Mouse (Mus musculus) heart, postnatal 36 days (tissue): ENCODE measurements at regions not wholly inside any gene's neighbourhood (a gene's known extent, or its start where the extent isn't known, plus 50 kb on each side); places are given as distances from the start of the nearest gene placed in this dataset.

Experiments used
- DNase-seq, 2 experiments: peaks; one replicate each; pipeline ENCODE4 v3.0.0; 2021 to 2022
- intact Hi-C: fragments of 180-260 bp; cut with DNase I; formaldehyde crosslinking; loops from one replicate; pipeline ENCODE4 v1.15.1; 2025

DNA sequence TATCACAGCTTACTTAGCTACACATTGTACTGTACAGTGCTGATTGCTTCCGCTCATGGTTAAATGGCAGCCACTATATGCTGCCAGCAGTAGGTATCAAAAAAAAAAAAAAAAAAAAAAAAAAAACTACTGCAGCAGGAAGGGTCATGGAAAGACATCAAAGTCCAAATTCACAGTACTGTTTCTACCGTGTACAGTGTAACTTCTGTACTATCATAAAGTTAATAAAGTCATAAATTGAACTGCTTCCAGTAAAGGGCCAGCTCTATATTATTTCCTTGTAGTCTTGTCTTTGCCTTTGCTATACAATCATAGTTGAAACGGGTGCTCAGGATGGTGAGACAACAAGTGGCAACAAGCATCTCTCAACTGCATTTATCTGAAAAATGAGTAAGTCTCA is 552.6 kb upstream of the Mpdz start:
- intact Hi-C loops = loop anchor here (5.0 kb wide), 1 partner anchor 137 kb away; no protein-coding TSS in a partner anchor
- no peak for DNase-seq

DNA sequence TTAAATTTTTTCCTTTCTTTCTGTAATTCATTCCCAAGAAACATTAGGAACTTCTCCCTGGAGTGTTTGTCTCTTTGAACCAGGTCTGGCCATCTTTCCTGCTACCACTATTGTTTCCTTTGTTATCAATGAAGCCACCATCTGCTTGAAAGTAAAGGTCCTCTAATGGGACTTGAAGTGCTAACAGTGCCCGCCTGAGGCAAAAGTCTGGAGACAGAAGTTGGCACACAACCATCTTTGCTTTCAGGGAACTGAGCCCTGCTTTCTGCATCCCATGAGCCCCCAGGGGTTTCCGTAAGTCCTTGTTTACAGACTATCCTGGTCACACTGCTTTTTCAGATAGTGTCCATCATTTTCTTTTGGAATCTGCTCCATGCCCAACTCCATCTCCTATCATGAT is 546.2 kb upstream of the Mpdz start:
- no peak for DNase-seq
- intact Hi-C loops = no loop called here

DNA sequence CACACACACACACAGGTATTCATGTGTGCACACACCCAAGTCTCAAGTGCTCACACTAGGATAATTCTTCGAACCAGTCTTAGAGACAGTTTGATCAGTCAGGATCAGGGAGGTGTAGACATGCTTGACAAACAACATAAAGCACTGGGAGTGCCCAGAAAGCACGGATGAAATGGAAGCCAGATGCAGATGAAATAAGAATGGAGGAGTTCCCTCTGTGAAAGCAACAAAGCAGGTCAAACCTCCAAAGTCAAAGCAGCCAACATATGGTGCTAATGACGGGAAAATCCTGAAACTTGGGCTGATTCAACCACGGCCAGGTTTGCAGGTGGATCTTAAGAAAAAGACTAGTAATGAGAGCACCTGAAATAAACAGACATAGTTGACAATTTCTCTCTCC is 544.0 kb upstream of the Mpdz start:
- DNase-seq = no peak
- intact Hi-C loops = no loop called here

DNA sequence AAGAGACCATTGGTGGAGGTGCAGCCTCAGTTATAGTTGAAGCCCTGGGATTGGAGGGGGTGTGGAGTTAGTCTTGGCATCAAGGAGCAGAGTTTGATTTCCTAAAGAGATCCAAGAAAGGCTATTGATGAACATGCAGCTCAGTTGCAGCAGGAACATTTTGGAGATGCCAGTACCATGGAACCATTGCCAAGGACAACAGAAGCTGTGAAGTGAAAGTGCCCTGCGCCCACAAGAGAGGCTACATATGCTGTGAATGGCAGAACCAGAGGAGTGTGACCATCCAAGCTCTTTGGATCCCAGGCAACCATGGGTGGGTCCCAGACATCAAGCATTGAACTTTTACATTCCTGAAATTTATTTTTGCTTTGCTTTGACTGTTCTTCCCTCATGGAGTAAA is 539.2 kb upstream of the Mpdz start:
- intact Hi-C loops = no loop called here
- DNase-seq = no peak

DNA sequence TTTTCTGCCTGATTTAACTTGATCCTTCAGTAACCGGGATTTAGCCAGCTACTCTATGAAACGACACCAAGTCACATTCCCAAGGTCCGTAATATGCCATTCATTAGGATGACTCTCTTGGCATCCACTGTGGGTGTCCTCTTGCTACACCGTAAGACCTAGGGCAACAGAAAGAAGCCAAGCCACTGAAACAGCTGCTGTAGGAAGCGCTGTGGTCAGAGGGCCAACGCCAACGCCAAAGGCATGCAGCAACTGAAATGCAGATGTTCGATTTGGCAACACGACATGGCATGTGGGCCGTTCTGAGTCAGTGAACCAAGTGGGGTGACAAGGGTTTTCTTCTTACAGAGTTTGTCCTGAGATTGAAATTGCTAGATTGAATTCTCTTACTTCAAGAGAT is 527.9 kb upstream of the Mpdz start:
- DNase-seq = peak; percentile 6 to 25
- intact Hi-C loops = no loop called here

DNA sequence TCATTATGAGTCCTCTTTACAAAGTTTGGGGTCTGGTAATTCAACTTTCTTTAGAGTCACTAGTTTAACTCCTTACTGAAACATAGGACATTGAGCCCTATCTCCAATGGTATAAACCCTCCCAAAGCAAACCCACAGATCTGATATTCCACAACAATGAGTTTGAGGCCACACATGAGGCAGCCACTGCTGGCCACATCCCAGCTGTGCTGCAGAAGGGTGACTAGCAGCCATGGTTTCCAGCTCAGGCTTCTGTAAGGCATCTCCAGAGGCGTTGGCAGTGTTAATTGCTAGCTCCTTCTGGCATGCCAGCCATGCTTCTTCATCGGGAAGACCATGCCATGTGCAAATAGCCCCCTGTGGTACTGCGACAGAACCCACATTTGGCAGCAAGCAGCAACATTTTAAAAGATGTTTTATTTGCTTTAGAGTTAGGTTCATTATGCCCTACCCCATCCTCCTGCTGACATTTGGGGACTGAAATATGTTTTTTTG is 527.1 kb upstream of the Mpdz start:
- intact Hi-C loops = no loop called here
- DNase-seq = no peak

DNA sequence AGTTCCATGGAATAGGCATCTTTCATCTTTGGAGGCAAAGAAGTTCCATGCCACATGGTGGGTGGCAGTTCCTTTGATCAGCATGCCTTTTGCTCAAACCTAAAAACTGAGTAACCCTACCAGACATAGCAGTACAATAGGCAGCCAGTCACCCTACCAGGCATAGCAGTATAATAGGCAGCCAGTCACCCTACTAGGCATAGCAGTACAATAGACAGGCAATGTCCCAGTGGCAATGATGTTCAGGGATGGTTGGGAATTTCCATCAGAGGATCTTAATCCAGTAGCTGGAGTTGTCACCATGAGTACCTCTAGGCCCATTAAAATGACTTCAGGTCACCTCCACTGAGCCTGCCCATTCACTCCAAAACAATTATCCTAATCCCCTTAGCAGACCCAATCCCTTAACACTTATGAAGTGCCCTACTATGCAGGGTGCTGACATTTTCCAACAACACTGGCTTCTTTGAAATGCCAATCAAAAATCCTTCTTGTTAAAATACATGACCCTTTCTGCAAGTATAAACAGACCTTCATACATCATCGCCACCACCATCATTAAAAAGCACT is 523.5 kb upstream of the Mpdz start:
- intact Hi-C loops = no loop called here
- DNase-seq = no peak

DNA sequence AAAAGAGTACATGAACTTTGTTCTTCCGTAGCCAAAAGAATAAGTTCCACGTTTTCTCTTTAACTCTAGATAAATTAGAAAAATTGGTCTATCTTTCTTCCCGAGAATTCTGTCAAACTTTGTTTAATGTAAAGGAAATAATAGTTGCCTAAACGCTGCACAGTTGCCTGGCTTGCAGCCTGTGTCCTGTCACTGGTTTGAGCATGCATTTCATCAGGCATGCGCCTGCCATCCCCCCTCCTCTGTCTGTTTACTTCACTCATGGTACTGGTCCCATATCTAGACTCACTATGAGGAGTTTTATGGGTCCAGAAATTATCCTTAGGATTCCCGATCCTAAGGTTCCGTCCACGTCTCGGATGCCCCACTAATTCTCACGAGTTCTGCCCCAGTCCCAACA is 520.5 kb upstream of the Mpdz start:
- intact Hi-C loops = no loop called here
- no peak for DNase-seq

DNA sequence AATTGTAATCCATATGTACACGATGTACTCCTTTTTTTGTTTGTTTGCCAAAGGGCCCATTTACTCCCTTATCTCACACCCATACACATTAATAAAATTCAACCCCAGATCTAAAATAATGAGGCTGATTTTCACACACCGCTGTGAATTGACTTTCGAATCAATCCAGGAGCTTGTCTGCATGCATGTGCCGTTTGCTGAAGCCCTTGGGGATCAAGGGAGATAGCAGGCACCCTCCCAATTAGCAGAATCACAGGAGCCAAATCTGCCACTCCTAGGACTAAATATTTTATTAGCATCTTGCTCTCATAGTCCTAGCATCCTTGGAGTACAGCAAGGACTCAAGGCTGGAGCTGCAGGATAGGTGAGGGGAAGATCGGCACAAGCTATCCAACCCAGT is 520.0 kb upstream of the Mpdz start:
- intact Hi-C loops = no loop called here
- DNase-seq = no peak

DNA sequence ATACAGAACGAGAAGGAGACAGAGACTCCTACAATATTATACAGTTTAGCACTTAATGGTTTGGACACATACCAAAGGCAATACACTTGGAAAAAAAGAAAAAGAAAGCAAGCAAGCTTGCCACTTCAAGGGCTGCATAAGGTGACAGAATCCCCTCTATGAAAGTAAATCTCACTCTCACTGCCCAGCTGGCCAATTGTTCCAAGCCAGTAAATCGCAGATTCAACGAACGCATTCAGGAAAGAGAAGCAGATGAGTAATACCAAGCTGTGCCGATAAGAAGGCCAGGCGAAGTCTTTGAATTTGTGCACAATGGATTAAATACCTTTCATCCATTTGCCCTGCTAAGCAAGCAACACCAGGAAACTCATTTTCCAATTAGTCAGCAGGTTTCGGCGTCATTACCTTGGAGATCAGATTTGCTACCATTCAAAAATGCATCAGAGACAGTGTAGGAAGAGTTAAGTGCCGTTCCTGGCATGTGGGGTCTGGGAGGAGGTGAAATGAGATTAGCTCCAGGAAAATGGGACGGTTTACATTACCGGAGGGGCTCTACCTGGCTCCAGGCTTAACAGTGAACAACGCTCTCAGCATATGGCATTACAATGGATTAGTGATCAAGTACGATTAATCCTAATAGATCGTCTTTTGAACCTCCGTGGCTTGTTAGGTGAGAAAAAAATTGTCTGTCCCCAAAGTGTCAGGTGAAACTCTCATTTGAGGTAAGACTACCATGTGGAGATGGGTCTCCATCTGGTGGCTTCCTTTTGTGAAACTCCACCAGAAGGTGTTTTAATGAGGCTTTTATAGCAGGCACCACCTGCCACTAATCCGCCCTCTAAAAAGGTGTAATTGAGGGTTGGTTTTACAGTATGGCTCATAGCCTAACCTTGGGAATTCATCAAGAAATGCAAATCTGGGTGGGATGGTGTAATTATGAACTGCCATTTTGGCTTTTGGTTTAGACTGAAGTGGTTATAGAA is 518.2 kb upstream of the Mpdz start:
- no peak for DNase-seq
- intact Hi-C loops = no loop called here

DNA sequence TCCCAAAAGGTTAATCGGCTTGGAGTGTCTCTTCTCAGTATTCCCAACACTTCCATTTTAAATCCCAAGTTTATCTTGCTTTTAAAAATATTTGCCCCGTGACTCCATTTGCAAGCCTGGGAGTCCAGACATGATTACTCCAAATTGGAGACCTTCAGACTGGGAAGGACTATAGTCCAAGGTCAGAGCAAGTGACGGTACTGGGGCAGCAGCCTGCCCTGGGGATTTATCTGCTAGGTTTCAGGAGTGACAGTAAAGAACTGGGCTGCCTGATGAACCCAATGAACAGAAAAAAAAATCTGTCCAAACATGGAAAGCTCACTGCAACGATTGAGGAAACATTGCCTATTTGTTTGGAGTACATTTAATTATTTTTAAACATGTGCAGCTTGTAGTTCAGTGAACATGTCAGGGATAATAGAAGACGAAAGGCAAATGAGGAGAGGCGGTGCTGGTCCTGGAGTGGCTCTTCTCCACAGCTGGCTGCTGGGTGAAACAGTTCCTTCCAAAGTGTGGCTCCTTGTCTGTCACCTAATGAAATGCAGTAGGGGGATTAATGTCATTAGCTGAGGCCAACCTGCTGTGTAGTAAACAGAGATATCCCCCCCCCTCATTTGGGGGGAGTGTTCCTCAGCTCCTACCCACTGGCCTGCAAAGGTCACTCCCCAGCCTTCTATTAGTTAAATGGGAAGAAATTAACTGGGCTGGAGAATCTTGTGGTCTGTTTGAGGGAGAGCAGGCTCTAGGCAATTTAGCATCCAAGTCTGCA is 514.5 kb upstream of the Mpdz start:
- intact Hi-C loops = no loop called here
- DNase-seq = no peak

DNA sequence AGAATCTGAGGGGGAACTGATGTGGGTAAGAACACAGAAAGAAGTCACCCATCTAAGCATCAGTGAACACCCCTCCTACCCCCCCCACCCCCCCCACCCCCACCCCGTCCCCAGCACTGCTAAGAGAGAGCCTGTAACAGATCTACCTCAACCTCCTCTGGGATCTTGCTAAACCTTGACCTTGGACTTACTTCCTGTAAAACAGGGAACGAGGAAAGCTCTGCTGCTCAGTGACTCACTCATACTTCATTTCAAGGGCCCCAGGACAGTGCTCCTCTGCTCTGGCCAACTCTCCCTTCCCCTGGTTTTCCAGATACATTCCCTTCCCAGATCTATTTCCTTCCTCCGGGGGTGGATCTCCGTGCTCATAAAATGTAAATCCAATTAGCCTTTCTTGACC is 510.4 kb upstream of the Mpdz start:
- DNase-seq = no peak

DNA sequence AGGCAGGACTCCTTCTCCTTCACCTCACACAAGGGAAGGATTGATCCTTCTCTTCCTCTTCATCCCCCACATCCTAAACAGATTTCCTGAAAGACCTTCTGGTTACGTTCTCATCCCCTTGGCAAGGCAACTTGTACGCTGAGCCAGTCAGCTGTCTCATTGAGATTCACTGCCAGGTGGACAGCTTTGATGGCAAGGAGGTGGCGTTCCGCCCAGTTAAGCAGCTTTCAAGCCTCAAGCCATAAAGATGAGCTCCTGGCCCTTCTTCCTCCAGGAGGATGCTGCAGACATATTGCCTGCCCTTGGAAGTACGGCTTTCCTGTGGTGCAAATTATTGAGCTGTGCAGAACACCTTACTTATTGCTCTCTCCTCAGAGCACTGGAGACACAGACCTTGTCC is 494.8 kb upstream of the Mpdz start:
- no peak for DNase-seq
- intact Hi-C loops = no loop called here

More for the DNA sequence above, 510.4 kb upstream of the Mpdz start:
- intact Hi-C loops = no loop called here

DNA sequence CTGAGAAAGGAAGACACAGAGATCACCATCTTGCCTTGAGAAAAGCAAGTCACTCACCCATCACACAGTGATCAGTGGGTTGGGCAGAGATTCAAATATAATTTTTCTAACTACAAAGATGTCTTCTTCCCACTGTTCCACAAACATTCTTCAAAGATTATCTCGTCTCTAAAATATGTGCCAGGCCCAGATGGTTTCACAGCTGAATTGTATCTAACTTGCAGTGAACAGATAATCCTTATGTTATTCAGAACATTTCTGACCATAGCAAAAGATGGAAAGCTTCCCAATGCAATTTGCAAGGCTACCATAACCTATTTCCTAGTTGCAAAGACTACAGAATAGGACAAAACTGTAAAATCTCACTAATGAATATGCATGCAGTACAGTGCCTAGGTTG is 488.3 kb upstream of the Mpdz start:
- no peak for DNase-seq
- intact Hi-C loops = no loop called here

DNA sequence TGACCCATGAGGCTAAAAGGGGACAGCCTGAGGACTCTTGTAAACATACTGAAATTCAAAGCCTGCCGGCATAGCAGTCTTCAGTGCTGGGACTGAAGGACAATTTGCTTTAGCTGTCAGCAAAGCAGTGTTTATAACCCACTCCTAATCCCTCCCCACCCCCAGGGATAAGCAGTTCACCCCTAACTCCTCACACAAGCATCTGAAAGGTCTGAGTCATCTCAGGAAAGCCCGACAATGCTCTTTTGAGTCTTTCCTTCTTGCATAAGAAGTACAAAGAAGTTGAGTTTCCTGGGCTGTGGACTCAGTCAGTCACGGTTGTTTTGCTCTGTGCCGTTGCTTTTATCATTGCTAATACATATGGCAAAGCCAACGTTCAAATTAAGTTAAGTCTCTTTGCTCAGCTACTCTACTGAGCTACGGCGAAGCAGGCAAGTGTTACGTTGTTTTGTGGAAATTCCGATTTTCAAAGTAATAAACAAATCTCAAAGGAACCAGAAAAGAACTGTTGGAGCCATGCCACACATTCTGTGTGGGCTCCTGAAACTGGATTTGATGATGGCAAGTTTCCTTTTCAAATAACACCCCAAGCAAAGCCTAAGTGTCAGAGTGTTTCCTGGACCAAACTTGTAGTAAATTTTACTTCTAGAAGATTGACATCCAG is 486.1 kb upstream of the Mpdz start:
- intact Hi-C loops = no loop called here
- no peak for DNase-seq

DNA sequence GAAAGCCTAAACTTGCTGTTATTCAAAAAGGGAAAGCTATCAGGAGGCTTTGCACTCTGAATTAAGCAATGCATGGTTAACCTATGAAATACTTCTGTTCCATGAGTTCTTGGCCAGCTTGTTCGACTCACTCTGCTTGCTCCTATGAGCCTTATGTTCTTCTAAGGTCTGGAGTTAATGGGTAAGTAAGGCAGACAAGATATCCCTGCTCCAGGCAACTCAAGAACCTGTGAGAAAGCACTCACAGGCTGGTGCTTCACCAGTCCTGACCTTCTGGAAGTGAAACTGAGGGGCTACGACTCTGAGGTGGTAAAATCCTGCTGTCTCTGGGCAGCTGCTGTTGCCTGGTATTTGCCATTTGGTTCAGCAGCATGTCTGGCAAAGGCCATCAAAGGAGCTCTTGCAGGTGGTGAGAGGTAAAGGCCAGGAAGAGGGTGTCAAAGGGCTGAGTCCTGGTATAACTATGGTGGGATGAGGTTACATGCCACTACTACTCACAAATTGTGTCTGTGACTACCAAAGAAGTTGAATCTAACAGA is 484.6 kb upstream of the Mpdz start:
- intact Hi-C loops = no loop called here
- DNase-seq = no peak

DNA sequence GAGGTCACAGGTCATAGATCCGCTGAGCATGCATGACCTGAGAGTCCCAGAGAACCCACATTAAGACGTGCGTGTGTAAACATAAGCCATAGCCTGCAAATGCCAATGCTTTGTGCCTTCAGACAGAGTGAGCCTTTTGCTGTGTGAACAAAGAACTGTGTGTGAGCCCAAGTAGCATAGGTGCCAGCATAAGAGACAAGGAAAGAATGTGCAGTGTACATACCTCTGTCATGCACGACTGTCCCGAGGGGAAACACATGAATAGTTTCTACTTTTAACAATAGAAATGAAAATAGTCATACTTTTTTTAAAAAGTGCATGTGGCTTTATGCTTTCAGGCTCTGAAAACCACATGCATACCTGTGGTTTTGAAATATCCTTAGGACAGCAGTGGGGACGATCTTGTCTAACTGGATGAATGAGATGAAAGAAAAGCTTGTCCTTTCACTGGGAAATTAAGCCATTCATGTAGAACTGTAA is 484.1 kb upstream of the Mpdz start:
- intact Hi-C loops = no loop called here
- no peak for DNase-seq

DNA sequence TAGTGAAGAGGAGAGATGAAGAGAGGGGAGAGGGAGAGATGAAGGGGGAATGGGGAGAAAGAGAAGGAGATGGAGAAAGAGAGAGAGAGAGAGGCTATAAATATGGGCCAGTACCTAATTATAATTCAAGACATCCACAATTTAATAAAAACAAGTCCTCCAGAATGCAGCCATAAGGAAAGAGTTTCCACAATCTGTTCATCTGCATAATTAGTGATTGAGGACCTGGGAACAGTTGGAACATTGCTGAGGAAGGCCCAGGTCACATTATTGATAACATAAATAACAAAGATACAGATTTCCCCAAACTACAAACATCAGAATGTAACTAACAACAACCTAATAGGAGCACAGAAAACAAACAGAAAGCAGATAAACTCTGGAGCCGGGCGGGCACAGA is 483.0 kb upstream of the Mpdz start:
- no peak for DNase-seq
- intact Hi-C loops = no loop called here

DNA sequence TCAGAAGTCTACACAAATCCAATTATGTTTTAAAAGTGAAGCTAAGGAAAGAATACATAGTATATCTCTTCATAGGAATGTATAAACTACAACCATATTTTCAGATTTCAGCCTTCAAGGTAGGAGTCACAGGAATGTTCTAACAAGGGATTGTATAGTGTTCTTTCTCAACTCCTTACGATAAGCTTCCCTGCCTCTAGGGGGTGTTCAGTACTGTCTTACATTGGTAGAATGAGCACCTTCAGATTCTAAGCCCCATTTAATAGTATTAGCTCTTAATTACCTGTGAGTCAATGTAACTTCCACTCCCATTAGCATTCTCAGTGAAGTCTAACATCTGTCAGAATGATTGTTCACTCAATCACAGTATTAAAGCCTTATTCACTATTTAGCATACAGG is 481.5 kb upstream of the Mpdz start:
- DNase-seq = no peak
- intact Hi-C loops = no loop called here

DNA sequence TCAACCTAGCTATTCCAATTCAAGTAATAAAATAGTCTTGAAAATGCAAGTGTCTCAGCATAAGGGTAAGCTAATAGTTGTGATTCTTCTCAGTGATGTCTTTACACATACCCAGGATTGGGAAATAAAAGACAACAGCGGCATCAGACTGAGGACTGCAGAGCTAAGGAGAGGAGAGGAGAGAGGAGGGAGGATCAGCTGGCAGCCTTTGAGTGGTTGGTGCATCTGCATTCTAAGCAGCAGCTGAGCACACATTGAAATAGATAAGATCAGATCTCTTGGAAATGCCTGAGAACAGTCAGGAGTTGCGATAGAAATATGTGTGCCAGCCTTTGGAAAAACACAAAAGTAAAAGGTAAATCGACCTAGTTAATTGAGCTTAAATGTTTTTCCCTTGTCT is 480.3 kb upstream of the Mpdz start:
- DNase-seq = no peak
- intact Hi-C loops = no loop called here

DNA sequence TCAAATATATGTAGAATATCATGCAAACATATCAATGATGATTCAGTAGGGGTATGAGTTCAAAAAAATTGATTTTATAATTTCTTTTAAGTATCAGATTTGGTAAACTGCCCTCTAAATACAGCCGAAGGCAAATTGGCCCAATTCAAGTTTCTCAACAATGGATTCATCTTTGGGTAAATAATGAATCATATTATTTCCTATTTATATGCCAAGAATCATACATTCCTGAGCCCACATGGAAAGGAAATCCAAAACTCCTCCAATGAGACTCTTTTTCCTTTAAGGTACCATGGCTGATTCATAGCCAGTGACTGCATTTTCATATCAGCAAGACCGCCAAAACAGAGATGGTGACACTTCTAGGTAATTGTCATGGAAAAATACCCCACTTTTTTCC is 472.4 kb upstream of the Mpdz start:
- intact Hi-C loops = no loop called here
- DNase-seq = no peak
